Mouse (Mus musculus): Measurements from ENCODE around the gene Cst3.

Cst3 gene

GRCm38 (mm10) chr2:148856630-148857400 is 18.7 kb downstream of the Cst3 start:
- DNase-seq (ENCODE audit: low read depth, low spot score) = no peak

- peak; percentile 33 for DNase-seq (ENCODE audit: low read depth, low spot score)
These were observed 24.2 kb downstream of the Cst3 start for GRCm38 (mm10) chr2:148851116-148851906.

- DNase-seq (ENCODE audit: low read depth, low spot score) = no peak
These were observed 36.3 kb downstream of the Cst3 start for GRCm38 (mm10) chr2:148839224-148839623.

- DNase-seq (ENCODE audit: low read depth, low spot score) = no peak
These were observed 37.3 kb downstream of the Cst3 start for GRCm38 (mm10) chr2:148838075-148838777.

GRCm38 (mm10) chr2:148834912-148835311 is 40.6 kb downstream of the Cst3 start, which contains the start of gene Cst9:
Gene Cst9 (plus strand): TSS chr2:148835147.
- no peak for DNase-seq (ENCODE audit: low read depth, low spot score)

- no peak for DNase-seq (ENCODE audit: low read depth, low spot score)
These were observed 49.5 kb downstream of the Cst3 start for GRCm38 (mm10) chr2:148825986-148826385.

All from CD4-positive helper T cell, adult 2 months (primary cell).